Mouse (Mus musculus) CD4-positive, CD25-positive, alpha-beta regulatory T cell, adult 2 months (primary cell): ENCODE measurements around the gene Rhox2a.
"Not testable (repeated sequence)": the region's sequence is repeated elsewhere in the genome, so short reads cannot be mapped to it uniquely, and the experiment has no call there.

Source experiments
- DNase-seq: peaks from one replicate; pipeline ENCODE4 v3.0.0-alpha.2; 2012; ENCODE audit warnings: low read depth, low spot score

Gene Rhox2a

DNA sequence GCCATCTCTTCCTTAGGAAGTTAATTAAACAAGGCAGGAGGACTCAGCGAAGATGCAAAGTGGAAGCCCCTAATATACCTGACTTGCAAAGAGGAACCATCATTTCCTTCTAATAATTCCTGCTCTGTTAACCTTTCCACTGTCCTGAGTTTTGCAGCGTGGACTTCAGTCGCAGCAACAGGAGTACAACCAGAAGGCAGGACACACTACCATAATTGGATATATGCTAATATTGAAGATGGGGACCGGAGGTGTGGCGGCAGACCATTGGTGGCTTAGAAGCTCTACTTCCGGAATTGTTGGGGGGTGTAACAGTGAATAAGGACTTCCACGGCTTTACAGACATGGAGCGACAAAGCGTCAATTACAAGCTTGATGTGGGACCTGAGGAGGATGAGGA lies at the start of gene Rhox2a:
TSS of gene Rhox2a (plus strand) at position 301 of the 400 bp plus-strand sequence.
- DNase-seq = not testable (repeated sequence)

DNA sequence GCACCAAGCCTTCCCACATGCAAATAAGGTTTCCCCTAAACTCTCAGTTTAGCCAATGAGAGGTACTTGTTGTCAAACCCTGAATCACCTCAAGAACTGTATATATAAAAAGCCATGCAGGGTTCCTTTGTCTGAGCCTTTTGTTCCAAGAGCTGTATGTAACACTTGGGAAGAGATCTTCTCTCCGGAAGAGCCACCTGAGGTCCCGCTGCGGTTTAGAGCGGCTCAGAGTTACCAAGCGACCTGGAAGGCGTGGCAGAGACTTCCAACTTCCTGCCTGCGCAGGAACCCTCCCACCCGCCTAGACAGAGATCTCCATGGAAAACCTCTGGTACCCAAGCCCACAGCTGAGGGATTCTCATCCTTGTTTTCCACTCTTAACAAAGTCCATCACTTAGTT lies 46.1 kb upstream of the Rhox2a start:
- no peak for DNase-seq

DNA sequence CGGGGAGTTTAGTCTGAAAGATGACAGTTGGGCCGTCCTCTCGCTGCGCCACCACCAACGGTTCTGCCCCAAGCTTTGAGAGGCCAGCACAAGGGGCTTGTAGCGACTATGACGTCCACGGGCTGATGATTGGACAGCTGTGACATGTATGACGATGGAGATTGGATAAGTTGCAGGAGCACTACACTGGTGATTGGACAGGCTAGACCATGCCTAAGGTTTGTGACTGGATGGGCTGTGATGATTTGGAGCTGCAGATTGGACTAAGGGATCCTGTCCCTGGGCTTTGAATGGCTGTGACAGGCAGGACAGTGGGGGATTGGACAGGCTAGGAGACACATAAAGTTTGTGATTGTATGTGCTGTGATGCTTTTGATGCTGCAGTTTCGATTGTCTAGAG lies 33.8 kb upstream of the Rhox2a start, which contains the start of gene Gm9:
TSS of gene Gm9 (minus strand) at position 101 of the 400 bp plus-strand sequence.
- no peak for DNase-seq

DNA sequence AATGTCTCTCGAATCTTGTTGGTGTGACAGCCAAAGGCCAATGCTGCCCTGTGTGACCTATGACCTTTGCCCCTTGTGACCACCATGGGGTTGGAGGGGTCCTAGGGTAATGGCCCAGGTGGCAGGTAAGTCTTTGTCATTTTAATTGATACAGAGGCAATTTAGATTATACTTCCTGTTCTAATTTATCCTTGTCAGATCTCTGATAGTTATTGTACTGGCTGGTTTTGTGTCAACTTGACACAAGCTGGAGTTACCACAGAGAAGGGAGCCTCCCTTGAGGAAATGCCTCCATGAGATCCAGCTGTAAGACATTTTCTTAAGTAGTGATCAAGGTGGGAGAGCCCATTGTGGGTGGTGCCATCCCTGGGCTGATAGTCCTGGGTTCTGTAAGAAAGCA lies 22.6 kb upstream of the Rhox2a start, which contains the start of gene Rhox1:
TSS of gene Rhox1 (minus strand) at position 101 of the 400 bp plus-strand sequence.
- not testable (repeated sequence) for DNase-seq

DNA sequence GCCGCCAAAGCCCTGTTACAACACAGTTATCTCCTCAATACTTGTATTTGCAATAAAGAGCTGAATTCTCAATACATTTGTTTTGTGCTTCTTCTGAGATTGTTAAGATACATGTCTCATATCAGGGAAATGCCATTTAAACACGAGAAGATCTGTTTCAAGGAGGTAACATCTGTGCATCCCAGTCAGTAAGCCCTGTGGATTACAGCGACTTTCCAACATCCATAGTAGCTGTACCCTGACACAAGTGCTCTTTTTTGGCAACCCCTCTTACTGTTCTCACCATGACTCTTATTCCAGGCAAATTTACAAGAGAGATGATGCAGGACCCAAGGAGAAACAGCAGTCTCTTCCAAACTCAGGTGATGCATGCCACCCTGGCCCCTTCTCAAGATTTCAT lies 4.8 kb downstream of the Rhox2a start, which contains the start of gene Rhox3a:
TSS of gene Rhox3a (plus strand) at position 301 of the 400 bp plus-strand sequence.
- DNase-seq = not testable (repeated sequence)

DNA sequence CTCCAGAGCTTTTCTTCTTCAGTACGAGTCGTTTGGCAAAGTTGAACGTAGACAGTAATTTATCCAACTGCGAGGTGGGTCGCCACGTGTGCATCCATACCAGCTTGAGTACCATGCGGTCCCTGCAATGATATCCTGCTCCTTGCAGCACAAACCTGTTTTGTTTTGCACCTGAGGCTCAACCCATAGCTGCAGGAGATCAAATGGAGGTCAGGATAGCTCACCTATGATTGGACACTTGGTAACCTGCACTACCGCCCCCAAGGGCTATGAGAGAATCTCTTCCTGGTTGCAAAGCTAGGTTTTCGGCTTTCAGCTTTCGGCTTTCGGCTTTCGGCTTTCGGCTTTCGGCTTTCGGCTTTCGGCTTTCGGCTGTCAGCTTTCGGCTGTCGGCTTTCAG lies 20.3 kb downstream of the Rhox2a start, which contains the start of gene Rhox4a:
TSS of gene Rhox4a (plus strand) at position 301 of the 400 bp plus-strand sequence.
- DNase-seq = not testable (repeated sequence)
